Mouse (Mus musculus) thymus, postnatal 10 days (tissue): ENCODE results near the gene Ppfia3.
"Not testable (repeated sequence)": the region's sequence is repeated elsewhere in the genome, so short reads cannot be mapped to it uniquely, and the experiment has no call there.

Experiments used
- DNase-seq, 2 experiments: peaks; one replicate each; pipeline ENCODE4 v3.0.0; 2021; ENCODE audit warnings: low spot score in 2 of 2

The Ppfia3 gene

DNA sequence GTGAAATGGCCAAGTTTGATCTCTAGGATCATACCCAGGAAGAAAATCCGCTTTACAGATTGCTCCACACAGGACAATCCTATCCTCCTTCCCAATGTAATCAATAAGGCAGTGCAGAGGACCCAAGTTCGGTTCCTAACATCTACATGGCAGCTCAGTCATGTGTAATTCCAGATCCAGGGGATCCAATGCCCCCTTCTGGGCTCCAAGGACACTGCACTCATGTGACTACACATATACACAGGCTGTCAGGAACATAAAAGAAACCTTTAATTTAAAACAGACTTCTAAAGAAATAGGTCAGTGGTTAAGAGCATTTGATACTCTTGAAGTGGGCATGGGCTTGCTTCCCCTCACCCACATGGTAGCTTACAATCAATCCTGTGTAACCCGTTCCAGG, 19.3 kb upstream of the Ppfia3 start:
- DNase-seq, result no peak

DNA sequence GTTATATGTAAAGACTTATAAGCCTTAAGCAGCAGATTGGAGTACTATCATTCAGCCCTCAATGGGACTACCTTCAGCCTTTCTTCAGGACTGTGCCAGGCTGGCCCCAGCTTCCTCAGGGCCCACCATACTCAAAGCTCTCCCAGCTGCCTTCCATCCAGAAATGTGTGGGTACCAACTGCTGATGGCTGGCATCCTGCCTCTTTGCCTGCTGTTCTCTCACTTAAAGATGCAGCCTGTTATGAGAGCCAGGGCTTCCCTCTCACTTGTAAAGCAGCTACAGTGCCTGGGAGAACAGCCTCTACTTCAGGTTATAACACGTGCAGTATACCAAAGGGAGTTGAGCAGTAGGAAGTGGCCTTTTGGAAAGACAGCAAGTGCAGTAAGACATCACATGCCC, 9.2 kb upstream of the Ppfia3 start:
- DNase-seq, result no peak

DNA sequence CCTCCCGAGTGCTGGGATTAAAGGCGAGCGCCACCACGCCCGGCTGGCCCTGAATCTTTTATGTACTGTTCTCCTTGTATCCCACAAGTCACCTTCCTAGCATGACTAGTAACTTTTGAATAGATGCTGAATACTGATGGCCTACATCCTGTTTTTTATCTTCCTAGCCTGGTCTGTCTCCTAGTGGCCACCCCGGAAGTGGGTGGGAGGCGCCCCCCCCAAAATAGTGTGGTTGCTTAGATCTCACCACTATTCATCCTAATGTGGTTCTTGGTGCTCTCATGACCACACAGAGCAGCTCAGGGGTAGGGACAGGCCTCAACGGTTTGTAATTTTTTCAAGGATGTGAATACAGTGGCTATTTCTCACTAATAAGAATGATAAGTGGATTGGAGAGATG, 7.8 kb upstream of the Ppfia3 start:
- no peak for DNase-seq

- DNase-seq, result no peak
Observed at GRCm38 (mm10) chr7:45372371-45372770, 5.6 kb upstream of the Ppfia3 start.

DNA sequence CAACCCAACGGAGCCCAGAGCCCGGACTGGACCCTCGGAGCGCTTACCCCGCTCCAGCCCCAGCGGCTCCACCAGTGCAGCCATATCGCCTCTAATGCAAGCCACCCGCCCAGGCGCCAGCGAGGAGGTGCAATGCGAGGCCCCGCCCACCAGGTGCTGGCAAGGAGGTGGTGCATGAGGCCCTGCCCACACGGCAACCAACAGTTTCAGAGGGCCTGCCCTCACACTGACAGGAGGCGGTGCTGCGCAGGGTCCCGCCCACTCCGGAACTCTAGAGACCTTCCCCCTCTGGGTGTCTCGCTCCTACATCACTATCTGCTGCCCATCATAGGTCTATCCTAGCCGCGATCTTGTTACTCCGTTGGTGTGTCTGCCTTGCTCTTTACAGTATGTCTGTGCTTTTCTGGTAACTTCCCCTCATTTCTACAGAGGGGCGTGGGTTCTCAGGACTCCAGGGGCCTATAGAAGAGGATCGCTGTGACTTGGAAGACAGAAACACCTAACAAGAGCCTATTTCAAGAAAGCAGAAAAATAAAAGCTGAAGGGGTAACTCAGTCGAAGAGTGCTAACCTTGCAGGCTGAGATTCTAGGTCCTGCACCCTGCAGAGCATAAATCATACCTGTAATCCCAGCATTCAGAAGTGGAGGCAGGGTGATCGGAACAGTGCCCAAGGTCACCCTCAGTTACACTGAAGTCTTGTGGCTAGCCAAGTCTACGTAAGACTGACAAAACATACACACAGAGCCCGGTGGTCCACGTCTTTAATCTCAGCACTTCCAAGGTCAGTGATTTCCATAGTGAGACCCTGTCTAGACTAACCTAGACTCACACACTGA, 3.9 kb upstream of the Ppfia3 start, which contains the start of gene Lin7b:
TSS of gene Lin7b (minus strand) at position 109 of the 837 bp plus-strand sequence.
- peak; percentile 89 for DNase-seq

- no peak for DNase-seq
Observed at GRCm38 (mm10) chr7:45369836-45370474, 3.1 kb upstream of the Ppfia3 start.

DNA sequence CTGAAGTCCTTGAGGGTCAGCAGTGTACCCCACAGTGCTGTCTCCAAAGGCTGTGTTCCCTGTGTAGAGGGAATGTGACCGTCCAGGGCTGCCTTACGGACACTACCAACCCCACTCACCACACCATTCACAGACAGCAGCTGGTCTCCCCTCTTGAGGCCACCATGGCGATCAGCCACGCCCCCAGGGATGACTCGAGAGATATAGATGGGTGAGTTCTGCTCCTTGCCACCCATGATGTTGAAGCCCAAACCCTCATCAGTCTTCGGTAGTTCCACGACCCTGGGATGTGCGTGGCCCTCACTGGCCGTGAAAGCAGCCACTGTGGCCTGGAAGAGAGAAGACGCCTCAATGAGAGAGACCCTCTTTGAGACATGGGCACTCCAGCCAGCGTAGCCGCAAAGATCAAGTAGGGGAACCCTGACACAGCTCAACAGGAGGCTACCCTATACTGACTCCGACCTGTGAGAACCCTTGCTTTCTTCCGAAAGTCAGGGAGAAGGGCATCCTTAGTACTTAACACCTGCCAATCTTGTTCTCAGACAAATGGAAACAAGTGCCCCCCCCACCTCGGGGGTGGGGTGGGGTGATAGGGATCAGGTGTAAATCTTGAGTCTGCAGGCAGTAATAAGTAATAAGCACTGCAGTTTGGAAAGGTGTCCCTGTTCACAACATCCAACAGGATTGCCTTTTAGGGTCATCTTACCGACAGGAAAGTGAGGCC, 2.4 kb upstream of the Ppfia3 start:
- no peak for DNase-seq

DNA sequence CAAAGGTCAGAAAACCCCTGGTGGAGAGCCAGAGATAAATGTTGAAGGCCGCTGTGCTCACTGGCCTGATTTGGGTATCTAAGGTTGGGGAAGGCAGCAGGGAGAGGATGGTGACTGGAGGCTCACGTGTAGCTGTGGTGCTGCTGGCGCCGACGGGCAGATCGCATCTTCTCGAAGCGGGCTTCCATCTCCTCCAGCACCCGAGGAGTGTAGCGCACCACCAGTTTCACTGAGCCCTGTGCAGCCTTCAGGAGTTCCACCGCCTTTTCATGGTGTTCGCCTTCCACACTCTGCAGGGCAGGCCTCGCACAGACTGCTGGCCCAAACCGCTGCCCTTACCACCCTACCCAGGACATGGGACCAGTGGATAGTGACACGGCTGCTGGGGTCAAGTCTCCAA, 1.4 kb upstream of the Ppfia3 start:
- no peak for DNase-seq

GRCm38 (mm10) chr7:45367020-45367880, 431 bp upstream of the Ppfia3 start:
- peak; percentile 95 to 98 for DNase-seq

DNA sequence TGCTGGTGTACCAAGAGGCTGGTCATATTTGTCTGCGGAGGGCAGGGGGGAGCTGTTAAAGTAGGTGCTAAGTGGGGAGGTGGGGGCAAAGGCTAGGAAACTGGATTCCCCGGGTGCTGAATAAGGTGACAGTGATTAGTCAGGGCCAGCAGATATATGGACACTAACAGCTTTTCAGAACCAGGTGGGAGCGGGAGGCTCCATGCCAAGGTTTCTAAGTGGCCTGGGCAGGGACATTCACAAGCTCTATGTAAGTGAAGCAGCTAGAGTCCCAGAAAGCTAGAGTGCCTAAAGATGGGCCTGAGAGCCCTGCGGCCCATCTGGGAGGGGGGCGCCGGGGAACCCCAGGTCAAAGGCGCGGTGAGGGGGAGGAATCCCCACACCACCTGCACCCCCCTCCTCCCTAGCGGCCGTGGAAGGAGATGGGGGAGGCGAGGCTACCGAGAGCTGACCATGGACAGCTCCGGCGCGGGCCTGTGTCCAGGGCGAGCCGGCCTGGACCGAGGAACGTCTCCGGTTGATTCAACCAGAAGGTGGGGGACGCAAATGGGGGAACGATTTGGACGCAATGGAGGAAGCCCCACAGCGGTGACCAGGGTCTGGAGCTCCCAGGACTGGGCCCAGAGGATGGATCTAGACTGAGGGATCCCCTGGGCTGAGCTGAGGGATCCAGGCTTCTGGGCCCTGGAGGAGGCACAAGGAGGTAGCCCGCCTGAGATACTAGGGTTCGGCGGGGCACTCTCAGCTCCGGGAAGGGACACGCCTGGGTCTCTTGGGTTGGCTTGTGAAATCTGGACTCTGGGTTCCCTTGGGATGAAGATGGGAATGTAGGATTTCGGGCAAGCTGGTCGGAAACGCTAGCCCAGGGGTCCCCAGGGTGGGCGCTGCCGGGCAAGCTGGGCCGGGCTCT, 822 bp downstream of the Ppfia3 start:
- no peak for DNase-seq

GRCm38 (mm10) chr7:45363983-45364382, 2.8 kb downstream of the Ppfia3 start:
- DNase-seq, result no peak

DNA sequence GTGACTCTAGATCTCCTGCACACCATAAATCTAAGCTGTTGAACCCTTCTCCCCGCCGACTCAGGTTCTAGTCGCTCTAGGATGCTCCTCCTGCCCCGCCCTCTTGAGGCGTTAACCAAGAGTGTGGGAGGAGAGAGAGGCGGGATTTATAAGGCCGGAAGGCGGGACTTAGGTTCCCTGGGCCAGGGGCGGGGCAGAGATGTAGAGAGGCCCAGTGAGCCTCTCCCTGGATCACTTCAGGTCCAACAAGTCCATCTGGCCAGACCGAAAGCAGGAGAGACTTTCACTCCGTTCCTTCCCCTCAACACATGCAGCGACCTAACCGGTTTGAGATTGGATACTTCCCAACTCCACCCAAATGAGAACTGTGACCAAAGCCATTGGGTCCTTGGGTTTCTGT, 4.0 kb downstream of the Ppfia3 start:
- peak in 1 of 2 experiments; percentile 40 for DNase-seq

DNA sequence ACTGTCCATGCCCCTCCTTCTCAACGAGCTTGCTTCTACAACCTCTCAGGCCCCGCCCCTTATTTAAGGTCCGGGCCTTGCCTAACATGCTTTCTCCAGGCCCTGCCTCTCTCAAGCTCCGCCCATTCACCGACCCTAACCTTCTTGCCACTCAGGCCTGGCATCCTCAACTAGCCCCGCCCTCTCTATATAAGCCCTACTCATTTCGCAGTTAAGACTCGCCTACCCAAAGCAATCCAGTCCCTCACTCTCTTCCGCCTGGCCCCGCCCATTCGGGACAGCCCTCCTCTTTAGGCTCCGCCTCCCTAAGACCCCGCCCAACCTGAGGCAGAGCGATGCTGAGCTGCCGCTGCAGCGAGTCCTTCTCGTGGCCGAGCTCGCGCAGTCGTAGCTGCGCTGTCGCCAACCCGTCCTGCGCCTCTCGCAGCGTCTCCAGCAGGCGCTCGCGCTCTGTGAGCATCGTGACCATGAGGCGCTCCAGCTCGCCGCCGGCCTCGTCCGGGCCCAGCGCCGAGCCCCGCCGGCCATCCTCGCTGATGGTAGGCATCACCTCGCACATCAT, 5.5 kb downstream of the Ppfia3 start:
- DNase-seq, result peak; percentile 54 to 59

GRCm38 (mm10) chr7:45360404-45361125, 6.3 kb downstream of the Ppfia3 start:
- DNase-seq, result no peak

DNA sequence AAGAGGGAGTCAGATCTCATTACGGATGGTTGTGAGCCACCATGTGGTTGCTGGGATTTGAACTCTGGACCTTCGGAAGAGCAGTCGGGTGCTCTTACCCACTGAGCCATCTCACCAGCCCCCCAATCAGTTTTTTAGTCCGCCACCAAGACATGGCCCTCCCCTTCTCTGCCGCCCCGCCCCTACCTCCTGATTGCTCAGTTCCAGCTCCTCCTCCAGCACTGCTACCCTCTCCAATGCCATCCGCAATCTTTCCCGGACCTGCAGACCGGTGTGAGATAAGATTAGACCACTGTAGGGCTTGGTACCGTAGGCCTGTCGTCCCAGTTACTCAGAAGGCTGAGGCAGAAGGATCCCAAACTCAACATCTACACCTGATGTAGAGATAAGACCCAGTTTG, 7.7 kb downstream of the Ppfia3 start:
- DNase-seq, result not testable (repeated sequence)

DNA sequence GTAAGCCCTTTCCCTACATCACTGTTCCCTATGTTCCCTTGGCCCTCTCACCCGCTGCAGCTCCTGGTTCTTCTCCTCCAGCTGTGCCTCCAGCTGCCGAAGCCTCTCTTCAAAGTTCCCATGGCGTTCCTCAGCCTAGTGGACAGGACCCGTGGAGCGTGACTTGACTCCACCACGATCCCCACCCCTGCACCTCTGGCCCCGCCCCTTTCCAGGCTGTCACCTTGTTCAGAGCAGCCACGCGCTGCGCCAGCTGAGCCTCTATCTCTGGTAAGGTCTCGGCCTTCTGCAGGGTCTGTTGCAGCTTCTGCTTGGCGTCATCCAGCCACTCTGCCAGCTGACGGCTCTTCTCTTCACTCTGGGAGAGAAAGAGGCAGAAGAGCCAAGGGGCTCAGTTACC, 10.7 kb downstream of the Ppfia3 start:
- DNase-seq, result no peak

GRCm38 (mm10) chr7:45355318-45356020, 11.3 kb downstream of the Ppfia3 start:
- no peak for DNase-seq

- DNase-seq, result no peak
Observed at GRCm38 (mm10) chr7:45353041-45353440, 13.8 kb downstream of the Ppfia3 start.

DNA sequence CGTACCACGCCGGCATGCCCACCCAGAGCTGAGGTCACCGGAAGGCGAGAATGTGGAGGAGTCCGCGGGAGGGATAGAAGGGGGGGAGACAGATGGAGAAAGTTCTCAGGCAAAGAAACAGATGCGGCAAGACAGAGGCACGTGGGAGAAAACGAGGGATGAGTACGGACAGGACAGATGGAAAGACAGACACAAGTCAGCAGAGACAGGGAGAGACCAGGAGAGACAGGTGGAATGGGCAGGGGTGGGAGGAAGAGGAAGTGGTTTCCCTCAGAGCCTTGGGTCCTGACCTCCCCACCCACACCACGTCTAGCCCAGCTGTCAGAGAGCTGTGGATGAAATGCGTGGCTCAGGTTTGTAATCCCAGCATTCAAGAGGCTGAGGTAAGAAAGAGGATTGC, 19.9 kb downstream of the Ppfia3 start:
- no peak for DNase-seq
